Mouse (Mus musculus) midbrain, embryonic 14.5 days (tissue): ENCODE results near the gene Spsb1. TPM values are rescaled to one million over a fixed set of nuclear protein-coding genes. Genes with fewer than 3 reads are reported as not detected.

ENCODE experiments used
- ATAC-seq: fragments of 200-750 bp; cut with Nextera tagmentation; 2 replicates; pipeline ENCODE4 v1.8.0; 2017; ENCODE audit warnings: moderate number of reproducible peaks, moderate library complexity; ENCODE audit not compliant: low FRiP score, low TSS enrichment
- DNase-seq: peaks from one replicate; pipeline ENCODE4 v3.0.0-alpha.2; 2015
- H3K27ac ChIP-seq: fragments of 300-500 bp; sonication (generic); replicated peaks from 2 replicates; pipeline ENCODE4 v1.5.1; 2014; ENCODE audit warnings: mild to moderate bottlenecking, low read depth, low read length, moderate library complexity
- H3K27me3 ChIP-seq: fragments of 300-500 bp; sonication (generic); 2 replicates; pipeline ENCODE4 v1.6.1; 2014; ENCODE audit warnings: low read length, control low read depth, mixed read lengths; ENCODE audit not compliant: control insufficient read depth, insufficient read depth
- H3K36me3 ChIP-seq: fragments of 300-500 bp; sonication (generic); 2 replicates; pipeline ENCODE4 v1.6.1; 2014; ENCODE audit warnings: low read length, control low read depth; ENCODE audit not compliant: control insufficient read depth, insufficient read depth
- H3K4me1 ChIP-seq: fragments of 300-500 bp; sonication (generic); 2 replicates; pipeline ENCODE4 v1.6.1; 2014; ENCODE audit warnings: mild to moderate bottlenecking, antibody characterized with exemption, low read length, control low read depth; ENCODE audit not compliant: control insufficient read depth, insufficient read depth
- H3K4me2 ChIP-seq: fragments of 300-500 bp; sonication (generic); 2 replicates; pipeline ENCODE4 v1.6.1; 2014; ENCODE audit warnings: mild to moderate bottlenecking, low read length, moderate library complexity
- H3K4me3 ChIP-seq: fragments of 300-500 bp; sonication (generic); replicated peaks from 2 replicates; pipeline ENCODE4 v1.5.1; 2014; ENCODE audit warnings: low read depth, low read length
- H3K9ac ChIP-seq: fragments of 300-500 bp; sonication (generic); replicated peaks from 2 replicates; pipeline ENCODE4 v1.6.1; 2014; ENCODE audit warnings: mild to moderate bottlenecking, low read length, moderate library complexity
- H3K9me3 ChIP-seq: fragments of 300-500 bp; sonication (generic); 2 replicates; pipeline ENCODE4 v1.6.1; 2016; ENCODE audit warnings: low read length, control low read depth, mixed read lengths; ENCODE audit not compliant: control insufficient read depth
- WGBS: fragments of 180-500 bp; shearing (Covaris S2); extraction: QIAGEN DNeasy Blood & Tissue Kit; methylation state at CpG from one replicate; pipeline ENCODE4 v1.1.7; 2014; 5-methylcytosine and 5-hydroxymethylcytosine counted together
- polyA plus RNA-seq: library from polyadenylated mRNA; unstranded; fragments of >200 nt; fragmentation: Nextera tagmentation; extraction: Ambion mirVana; gene quantifications from 2 replicates; pipeline ENCODE4 v1.2.1, GENCODE M21; 2014

Gene Spsb1
- polyA plus RNA-seq, 1 experiment from 2014 or later: 4.2 TPM

- DNase-seq (peak; percentile 31), ATAC-seq (no peak)
- WGBS: 29% methylated on average over 14 of the region's 14 CpGs
- Histone ChIP-seq H3K9me3 (no peaks in the 10 kb centered on the region), H3K4me1 (no peaks in the 10 kb centered on the region), H3K4me3 (no peak overlapping the region), H3K4me2 (no peak overlapping the region), H3K9ac (no peak overlapping the region), H3K36me3 (no peaks in the 10 kb centered on the region), H3K27ac (peak overlapping the region; percentile 52; the same call in 1 of the 2 replicates), H3K27me3 (no peaks in the 10 kb centered on the region)
Measured at GRCm38 (mm10) chr4:149922121-149922718, 32.6 kb downstream of the Spsb1 start.

- peak; percentile 30 for DNase-seq
- 26% methylated on average over 12 of the region's 12 CpGs for WGBS
- H3K4me3 ChIP-seq: no peak overlapping the region
Measured at GRCm38 (mm10) chr4:149920886-149921285, 34.0 kb downstream of the Spsb1 start.

GRCm38 (mm10) chr4:149918455-149919070, 36.3 kb downstream of the Spsb1 start:
- ATAC-seq (no peak), DNase-seq (no peak)
- no peaks in the 10 kb centered on the region for H3K9me3 ChIP-seq
- no peaks in the 10 kb centered on the region for H3K36me3 ChIP-seq
- H3K9ac ChIP-seq: no peak overlapping the region
- 88% methylated on average over 15 of the region's 15 CpGs for WGBS
- H3K4me3 ChIP-seq: no peak overlapping the region
- 0 out of 2 replicates have a peak, but pooled peaks cover 3% of the 10 kb centered on the region for H3K4me1 ChIP-seq
- no peak overlapping the region for H3K27ac ChIP-seq
- no peaks in the 10 kb centered on the region for H3K27me3 ChIP-seq
- no peak overlapping the region for H3K4me2 ChIP-seq

More at GRCm38 (mm10) chr4:149920886-149921285, 34.0 kb downstream of the Spsb1 start:
- H3K27ac ChIP-seq: no peak overlapping the region
- H3K9ac ChIP-seq: no peak overlapping the region
- no peaks in the 10 kb centered on the region for H3K36me3 ChIP-seq
- no peaks in the 10 kb centered on the region for H3K9me3 ChIP-seq
- H3K27me3 ChIP-seq: no peaks in the 10 kb centered on the region
- H3K4me1 ChIP-seq: no peaks in the 10 kb centered on the region
- no peak overlapping the region for H3K4me2 ChIP-seq
- no peak for ATAC-seq

- no peak for ATAC-seq
- H3K9ac ChIP-seq: no peak overlapping the region
- H3K27ac ChIP-seq: no peak overlapping the region
- no peaks in the 10 kb centered on the region for H3K9me3 ChIP-seq
- H3K36me3 ChIP-seq: no peaks in the 10 kb centered on the region
- H3K4me3 ChIP-seq: no peak overlapping the region
- H3K27me3 ChIP-seq: no peaks in the 10 kb centered on the region
- no peak overlapping the region for H3K4me2 ChIP-seq
- 0 out of 2 replicates have a peak, but pooled peaks cover 3% of the 10 kb centered on the region for H3K4me1 ChIP-seq
- no peak for DNase-seq
- 76% methylated on average over 3 of the region's 3 CpGs for WGBS
Measured at GRCm38 (mm10) chr4:149916831-149917230, 38.0 kb downstream of the Spsb1 start.

GRCm38 (mm10) chr4:149913709-149914370, 41.0 kb downstream of the Spsb1 start:
- peak; percentile 31 for DNase-seq
- Histone ChIP-seq H3K4me2 (no peak overlapping the region), H3K27ac (no peak overlapping the region), H3K9ac (no peak overlapping the region), H3K9me3 (no peaks in the 10 kb centered on the region), H3K36me3 (no peaks in the 10 kb centered on the region), H3K27me3 (no peaks in the 10 kb centered on the region), H3K4me1 (0 out of 2 replicates have a peak, but pooled peaks cover 3% of the 10 kb centered on the region), H3K4me3 (no peak overlapping the region)
- ATAC-seq: no peak
- WGBS: 65% methylated on average over 7 of the region's 7 CpGs

GRCm38 (mm10) chr4:149912451-149912850, 42.4 kb downstream of the Spsb1 start:
- Histone ChIP-seq H3K36me3 (no peaks in the 10 kb centered on the region), H3K9ac (no peak overlapping the region), H3K4me1 (0 out of 2 replicates have a peak, but pooled peaks cover 3% of the 10 kb centered on the region), H3K4me2 (no peak overlapping the region), H3K27ac (no peak overlapping the region), H3K4me3 (no peak overlapping the region), H3K27me3 (no peaks in the 10 kb centered on the region), H3K9me3 (no peaks in the 10 kb centered on the region)
- DNase-seq (no peak), ATAC-seq (no peak)
- 50% methylated on average over 4 of the region's 4 CpGs for WGBS

- Histone ChIP-seq H3K4me3 (no peak overlapping the region), H3K9ac (no peak overlapping the region), H3K36me3 (no peaks in the 10 kb centered on the region), H3K4me2 (no peak overlapping the region), H3K4me1 (0 out of 2 replicates have a peak, but pooled peaks cover 3% of the 10 kb centered on the region), H3K27me3 (no peaks in the 10 kb centered on the region), H3K9me3 (no peaks in the 10 kb centered on the region), H3K27ac (no peak overlapping the region)
- WGBS: 35% methylated on average over 4 of the region's 4 CpGs
- DNase-seq (no peak), ATAC-seq (no peak)
Measured at GRCm38 (mm10) chr4:149910558-149910957, 44.3 kb downstream of the Spsb1 start.

- Histone ChIP-seq H3K27ac (no peak overlapping the region), H3K4me1 (0 out of 2 replicates have a peak, but pooled peaks cover under 1% of the 10 kb centered on the region), H3K4me3 (no peak overlapping the region), H3K36me3 (no peaks in the 10 kb centered on the region), H3K4me2 (no peak overlapping the region), H3K9ac (no peak overlapping the region), H3K9me3 (no peaks in the 10 kb centered on the region), H3K27me3 (no peaks in the 10 kb centered on the region)
- WGBS: 90% methylated on average over 13 of the region's 13 CpGs
- DNase-seq: no peak
- no peak for ATAC-seq
Measured at GRCm38 (mm10) chr4:149909551-149909950, 45.3 kb downstream of the Spsb1 start.
